Mouse (Mus musculus) leukemia stem cell, adult 10-12 weeks (primary cell): ENCODE data around the gene Cbx1. TPM values are rescaled to one million over a fixed set of nuclear protein-coding genes. Genes with fewer than 3 reads are reported as not detected.

Experiments
- polyA plus RNA-seq: library from polyadenylated mRNA; stranded (reverse); fragments of >175 nt; gene quantifications from 2 replicates; pipeline ENCODE4 v1.2.3, GENCODE M21; 2012; ENCODE audit warnings: low replicate concordance

Cbx1 gene
- polyA plus RNA-seq = 40.4 and 54.9 TPM in 2 replicates

DNA sequence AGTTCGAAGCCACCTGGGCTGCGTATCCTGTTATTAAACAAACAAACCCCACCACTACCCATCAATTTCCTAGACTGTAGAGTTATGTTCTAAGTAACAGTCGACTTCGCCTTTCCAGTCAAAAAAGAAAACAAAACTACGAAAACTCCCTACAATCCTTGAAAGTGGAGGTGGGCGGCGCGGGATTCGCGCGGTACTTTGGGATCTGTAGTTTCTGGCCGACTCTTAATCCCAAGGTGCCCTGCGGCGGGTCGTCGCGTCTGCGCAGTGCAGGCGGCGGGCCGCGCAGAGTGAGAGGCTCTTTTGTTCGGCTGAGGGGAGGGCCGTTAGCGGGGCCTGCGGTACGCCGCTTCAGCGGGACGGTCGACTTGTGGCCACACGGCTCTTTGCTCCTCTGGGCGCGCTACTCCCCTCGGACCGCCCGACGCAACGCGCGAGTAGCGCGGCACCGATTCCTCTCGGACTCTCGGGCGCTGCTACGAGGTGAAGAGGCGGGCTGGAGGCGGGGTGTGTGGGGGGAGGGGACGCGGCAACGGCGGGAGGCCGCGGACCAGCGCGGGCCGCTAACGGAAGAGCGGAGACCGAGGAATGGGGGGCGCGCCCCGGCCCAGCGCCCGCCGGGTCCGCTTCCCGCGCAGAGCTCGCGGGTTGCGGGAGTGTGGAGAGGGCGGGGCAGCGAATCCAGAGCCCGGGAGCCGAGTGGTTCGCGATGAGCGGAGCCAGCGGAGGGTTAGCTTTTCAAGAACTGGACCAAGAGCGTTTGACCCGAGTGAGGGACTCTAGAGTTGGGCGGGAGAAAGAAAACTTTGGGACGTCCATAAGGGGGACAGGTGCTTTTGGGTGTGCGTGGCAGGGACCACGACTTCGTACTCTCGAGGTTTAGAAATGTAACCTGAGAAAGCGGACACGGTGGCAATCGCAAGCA, at the start of gene Cbx1:
Gene Cbx1, plus strand, starts transcription at position 257 of the 925 bp plus-strand sequence.

DNA sequence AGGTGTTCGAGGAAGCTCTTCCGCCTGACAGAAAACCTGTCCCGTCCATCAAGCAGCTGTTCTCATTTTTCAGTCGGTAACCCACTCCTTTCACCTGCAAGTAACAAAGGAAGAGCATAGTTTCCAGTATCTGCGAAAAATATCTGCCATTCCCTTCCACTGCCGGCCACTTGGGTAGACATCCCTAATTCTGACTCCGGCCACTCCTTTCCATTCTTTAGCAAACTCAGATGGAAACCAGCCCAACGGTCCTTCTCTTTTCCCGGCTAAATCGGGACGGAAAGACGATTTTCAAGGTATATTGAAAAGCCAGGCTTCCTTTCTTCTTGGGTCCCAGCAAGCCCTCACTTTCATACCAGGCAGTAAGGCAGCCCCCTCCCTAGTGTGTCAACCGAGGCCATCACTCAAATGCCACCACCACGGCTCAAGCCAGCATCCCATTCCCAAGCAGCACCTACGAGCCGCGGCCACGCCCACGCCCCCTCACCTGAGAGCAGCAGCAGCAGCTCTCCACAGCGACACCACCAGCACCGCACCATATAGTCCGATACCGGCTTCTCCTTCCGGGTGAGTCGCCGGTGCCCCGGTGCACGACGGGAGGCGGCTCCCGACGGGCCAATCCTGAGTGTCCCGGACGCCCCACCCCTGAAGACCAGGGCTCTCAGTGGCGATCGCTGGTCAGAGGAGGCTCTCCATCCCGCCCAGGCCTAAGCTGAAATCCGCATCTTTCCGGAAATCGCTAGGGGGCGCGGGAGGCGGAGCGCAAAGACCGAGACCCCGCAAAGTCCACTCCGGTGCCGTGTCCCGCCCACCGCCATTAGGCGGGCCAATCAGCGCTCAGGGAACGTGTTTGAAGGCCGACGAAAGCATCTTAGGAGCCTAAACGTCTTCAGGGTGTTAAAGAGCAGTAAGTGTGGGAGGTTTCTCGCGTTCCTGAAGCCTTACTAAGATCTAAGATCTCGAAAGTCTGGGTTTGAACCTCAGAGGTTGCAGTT, 11.7 kb upstream of the Cbx1 start, which contains the start of gene Snx11:
Gene Snx11, minus strand, starts transcription at position 592 of the 995 bp plus-strand sequence.

DNA sequence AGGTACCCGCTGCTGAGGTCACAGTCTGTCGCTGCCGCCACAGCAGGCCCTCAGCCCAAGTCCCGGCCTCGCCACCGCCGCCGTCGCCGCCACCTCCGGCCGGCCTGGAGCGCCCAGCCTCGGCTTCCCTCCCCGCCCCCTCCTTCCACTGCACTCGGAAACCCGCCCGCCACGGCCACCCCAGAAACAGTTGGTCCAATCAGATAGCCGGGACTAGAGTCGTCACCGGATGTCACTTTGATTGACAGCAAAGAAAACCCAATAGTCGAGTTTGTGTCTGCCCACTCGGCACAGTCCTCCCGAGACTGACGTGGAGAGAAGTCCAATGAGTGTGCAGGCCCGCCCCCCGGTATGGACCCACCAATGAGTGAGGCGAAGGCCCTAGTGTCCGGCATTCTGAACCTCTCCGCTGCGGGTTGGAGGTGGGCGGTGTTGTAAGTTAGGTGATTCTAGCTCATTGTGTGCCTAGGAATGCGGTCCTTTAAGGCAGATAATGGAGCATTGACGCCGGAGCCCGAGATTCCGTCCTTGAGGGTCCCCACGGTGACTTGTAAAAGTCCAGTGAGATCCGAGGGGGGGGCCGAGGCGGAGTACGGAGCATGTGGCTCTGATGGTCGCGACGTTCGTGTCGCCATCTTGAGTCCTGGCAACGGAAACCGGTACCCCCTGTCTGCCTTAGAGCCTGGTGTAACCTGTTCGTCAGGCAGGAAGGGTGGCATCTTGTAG, 41.0 kb downstream of the Cbx1 start, which contains the start of gene Nfe2l1:
Gene Nfe2l1, minus strand, starts transcription at position 156 of the 726 bp plus-strand sequence.

DNA sequence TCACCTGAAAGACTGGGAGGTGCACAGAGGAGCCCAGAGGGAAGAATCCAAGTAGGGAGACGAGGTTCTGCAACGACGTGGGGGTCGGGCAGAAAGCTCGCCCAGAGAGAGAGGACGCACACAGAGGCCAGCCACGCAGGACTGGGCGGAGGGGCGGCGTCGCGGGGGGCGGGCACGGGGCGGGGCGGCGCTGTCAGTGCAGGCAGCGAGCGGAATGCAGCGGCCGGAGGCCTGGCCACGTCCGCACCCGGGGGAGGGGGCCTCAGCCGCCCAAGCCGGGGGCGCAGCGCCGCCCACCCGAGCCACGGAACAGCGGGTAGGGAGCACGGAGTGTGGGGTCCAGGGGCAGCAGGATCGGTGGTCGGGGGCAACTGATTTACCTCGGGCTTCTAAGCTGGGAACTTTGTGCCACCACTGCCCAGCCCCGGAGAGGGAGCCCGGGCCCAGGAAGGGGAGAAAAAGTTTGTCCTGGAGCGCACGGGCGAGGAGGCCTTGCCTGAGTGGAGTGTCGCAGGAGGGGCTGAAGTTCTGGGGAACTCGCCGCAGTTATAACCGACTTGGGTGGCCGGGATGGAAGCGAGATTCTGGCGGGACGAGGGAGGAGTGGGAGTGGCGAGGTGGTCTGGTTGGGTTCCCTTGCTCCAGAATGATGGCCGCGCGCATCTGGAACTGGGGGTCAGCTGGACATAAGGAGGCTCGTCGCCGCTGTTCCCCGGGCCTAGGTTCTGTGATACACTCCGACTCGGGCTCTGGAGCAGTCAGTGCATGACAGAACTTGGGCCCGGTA, 60.9 kb downstream of the Cbx1 start, which contains the start of gene Copz2:
Gene Copz2, plus strand, starts transcription at position 190 of the 787 bp plus-strand sequence.

Other genes starting within 250 kb of the Cbx1 start
- 9.8 and 15.4 TPM in 2 replicates for gene Snx11, start 11.6 kb upstream of the Cbx1 start, polyA plus RNA-seq
- 34.4 and 107 TPM in 2 replicates for gene Nfe2l1, start 40.8 kb downstream of the Cbx1 start, polyA plus RNA-seq
- 2.1 and 3.9 TPM in 2 replicates for gene Copz2, start 60.7 kb downstream of the Cbx1 start, polyA plus RNA-seq
- 12.3 and 25.9 TPM in 2 replicates for gene Cdk5rap3, start 127.4 kb downstream of the Cbx1 start, polyA plus RNA-seq
- gene Prr15l, start 139.0 kb downstream of the Cbx1 start, polyA plus RNA-seq = not detected in 2 replicates
- 13.1 and 20.4 TPM in 2 replicates for gene Pnpo, start 154.9 kb downstream of the Cbx1 start, polyA plus RNA-seq
- 90.0 and 123 TPM in 2 replicates for gene Sp2, start 193.8 kb downstream of the Cbx1 start, polyA plus RNA-seq
- 0.51 and 0.55 TPM in 2 replicates for gene Sp6, start 224.3 kb downstream of the Cbx1 start, polyA plus RNA-seq
- 15.1 and 19.3 TPM in 2 replicates for gene Scrn2, start 240.8 kb downstream of the Cbx1 start, polyA plus RNA-seq